In genomic region chr3:102619666-102620377, GRCm38 (mm10) we compare ENCODE assay signal across 17 mouse cellular contexts.
"Had no signal": no experiment of that assay in that cellular context is flagged by ENCODE, and none has a peak within 500 bp of the region (broad histone marks: within the 10 kb centered on the region; RNA-seq: fewer than 3 reads in every experiment).

No protein-coding gene starts in this region.

- H3K4me2 ChIP-seq: lung, embryonic 15.5 days; midbrain, embryonic 12.5 days; neural tube, embryonic 12.5 days; stomach, embryonic 15.5 days had no signal

- H3K27ac ChIP-seq: lung, embryonic 15.5 days; macrophage; midbrain, embryonic 12.5 days; neural tube, embryonic 12.5 days; stomach, embryonic 15.5 days; stomach, postnatal 0 days had no signal

- ATAC-seq: liver, postnatal 0 days; lung, postnatal 0 days had no signal

- H3K27me3 ChIP-seq: lung, embryonic 15.5 days; megakaryocyte, embryonic 14.5 days; midbrain, embryonic 12.5 days; neural tube, embryonic 12.5 days; stomach, embryonic 15.5 days had no signal

- H3K9me3 ChIP-seq: lung, embryonic 15.5 days; megakaryocyte, embryonic 14.5 days; midbrain, embryonic 12.5 days; neural tube, embryonic 12.5 days; stomach, embryonic 15.5 days had no signal

- H3K9ac ChIP-seq: liver, postnatal 0 days; lung, embryonic 15.5 days; midbrain, embryonic 12.5 days; neural tube, embryonic 12.5 days; stomach, embryonic 15.5 days had no signal

- H3K4me1 ChIP-seq: lung, embryonic 15.5 days; megakaryocyte, embryonic 14.5 days; midbrain, embryonic 12.5 days; neural tube, embryonic 12.5 days had no signal

- DNase-seq: liver, postnatal 0 days; lung, adult 2 months; lung, postnatal 14 days; lung, postnatal 36 days; midbrain, embryonic 14.5 days; right cerebral cortex, postnatal 14 days; thymus, adult 2 months; thymus, postnatal 25 days; thymus, postnatal 4 days had no signal

- H3K36me3 ChIP-seq: lung, embryonic 15.5 days; midbrain, embryonic 12.5 days; neural tube, embryonic 12.5 days; stomach, embryonic 15.5 days had no signal

- H3K4me3 ChIP-seq: lung, embryonic 15.5 days; megakaryocyte, embryonic 14.5 days; midbrain, embryonic 12.5 days; neural tube, embryonic 12.5 days; stomach, embryonic 15.5 days had no signal
